Mouse (Mus musculus) lung, postnatal 25 days (tissue): ENCODE results near the gene Hcrtr2.

Source experiments
- DNase-seq: peaks from one replicate; pipeline ENCODE4 v3.0.0; 2022; ENCODE audit warnings: low spot score

Hcrtr2 gene

GRCm38 (mm10) chr9:76323756-76324155 lies at the start of gene Hcrtr2:
Hcrtr2 (minus strand) TSS chr9:76323856.
- DNase-seq, result no peak

GRCm38 (mm10) chr9:76364874-76365273 lies 41.2 kb upstream of the Hcrtr2 start:
- DNase-seq, result peak; percentile 1

- no peak for DNase-seq
Measured at GRCm38 (mm10) chr9:76360374-76360773, 36.7 kb upstream of the Hcrtr2 start.

- DNase-seq, result no peak
Measured at GRCm38 (mm10) chr9:76352346-76352745, 28.7 kb upstream of the Hcrtr2 start.

- DNase-seq, result no peak
Measured at GRCm38 (mm10) chr9:76347298-76347697, 23.6 kb upstream of the Hcrtr2 start.

GRCm38 (mm10) chr9:76331081-76331480 lies 7.4 kb upstream of the Hcrtr2 start:
- DNase-seq, result no peak

- DNase-seq, result no peak
Measured at GRCm38 (mm10) chr9:76323186-76323701, 412 bp downstream of the Hcrtr2 start.

- no peak for DNase-seq
Measured at GRCm38 (mm10) chr9:76322122-76323052, 1.3 kb downstream of the Hcrtr2 start.

GRCm38 (mm10) chr9:76321589-76321988 lies 2.1 kb downstream of the Hcrtr2 start:
- DNase-seq, result no peak

GRCm38 (mm10) chr9:76320755-76321154 lies 2.9 kb downstream of the Hcrtr2 start:
- DNase-seq, result no peak

GRCm38 (mm10) chr9:76318302-76318701 lies 5.4 kb downstream of the Hcrtr2 start:
- DNase-seq, result no peak

- DNase-seq, result no peak
Measured at GRCm38 (mm10) chr9:76315096-76315495, 8.6 kb downstream of the Hcrtr2 start.

- DNase-seq, result no peak
Measured at GRCm38 (mm10) chr9:76313921-76314320, 9.7 kb downstream of the Hcrtr2 start.

GRCm38 (mm10) chr9:76312221-76312620 lies 11.4 kb downstream of the Hcrtr2 start:
- no peak for DNase-seq

GRCm38 (mm10) chr9:76291384-76291783 lies 32.3 kb downstream of the Hcrtr2 start:
- no peak for DNase-seq

- no peak for DNase-seq
Measured at GRCm38 (mm10) chr9:76270886-76271285, 52.8 kb downstream of the Hcrtr2 start.

GRCm38 (mm10) chr9:76257731-76258130 lies 65.9 kb downstream of the Hcrtr2 start:
- no peak for DNase-seq

GRCm38 (mm10) chr9:76252544-76252943 lies 71.1 kb downstream of the Hcrtr2 start:
- no peak for DNase-seq

GRCm38 (mm10) chr9:76252109-76252508 lies 71.5 kb downstream of the Hcrtr2 start:
- no peak for DNase-seq

GRCm38 (mm10) chr9:76242322-76242721 lies 81.3 kb downstream of the Hcrtr2 start:
- no peak for DNase-seq

GRCm38 (mm10) chr9:76237946-76238345 lies 85.7 kb downstream of the Hcrtr2 start:
- no peak for DNase-seq

GRCm38 (mm10) chr9:76237243-76237642 lies 86.4 kb downstream of the Hcrtr2 start:
- no peak for DNase-seq

- DNase-seq, result peak; percentile 62
Measured at GRCm38 (mm10) chr9:76236626-76237025, 87.0 kb downstream of the Hcrtr2 start.
